Mouse (Mus musculus) hindbrain, embryonic 10.5 days (tissue): Measurements from ENCODE around the gene Fcna. TPM values are rescaled to one million over a fixed set of nuclear protein-coding genes. Genes with fewer than 3 reads are reported as not detected.

Experiments
- DNase-seq: peaks from one replicate; pipeline ENCODE4 v3.0.0-alpha.2; 2017; ENCODE audit warnings: low spot score
- H3K27ac ChIP-seq: fragments of 300-500 bp; sonication (generic); 2 replicates; pipeline ENCODE4 v1.5.1; 2016; ENCODE audit warnings: mild to moderate bottlenecking, moderate library complexity
- H3K27me3 ChIP-seq: fragments of 300-500 bp; sonication (generic); 2 replicates; pipeline ENCODE4 v1.6.1; 2016; ENCODE audit warnings: mild to moderate bottlenecking; ENCODE audit not compliant: poor library complexity, insufficient read depth, severe bottlenecking
- H3K36me3 ChIP-seq: fragments of 300-500 bp; sonication (generic); 2 replicates; pipeline ENCODE4 v1.6.1; 2016; ENCODE audit warnings: mild to moderate bottlenecking, moderate library complexity
- H3K4me1 ChIP-seq: fragments of 300-500 bp; sonication (generic); replicated peaks from 2 replicates; pipeline ENCODE4 v1.6.1; 2016; ENCODE audit warnings: mild to moderate bottlenecking
- H3K4me3 ChIP-seq: fragments of 300-500 bp; sonication (generic); 2 replicates; pipeline ENCODE4 v1.5.1; 2016; ENCODE audit warnings: mild to moderate bottlenecking, moderate library complexity
- H3K9me3 ChIP-seq: fragments of 300-500 bp; sonication (generic); 2 replicates; pipeline ENCODE4 v1.6.1; 2016; ENCODE audit warnings: mild to moderate bottlenecking, moderate library complexity
- WGBS: fragments of 180-500 bp; shearing (Covaris S2); methylation state at CpG from one replicate; pipeline ENCODE4 v1.1.7; 2016; 5-methylcytosine and 5-hydroxymethylcytosine counted together
- polyA plus RNA-seq: library from polyadenylated mRNA; unstranded; fragments of >200 nt; fragmentation: Nextera tagmentation; extraction: Ambion mirVana; gene quantifications from 2 replicates; pipeline ENCODE4 v1.2.1, GENCODE M21; 2016

Fcna gene
- polyA plus RNA-seq, 1 experiment from 2014 or later: 1.2 TPM

DNA sequence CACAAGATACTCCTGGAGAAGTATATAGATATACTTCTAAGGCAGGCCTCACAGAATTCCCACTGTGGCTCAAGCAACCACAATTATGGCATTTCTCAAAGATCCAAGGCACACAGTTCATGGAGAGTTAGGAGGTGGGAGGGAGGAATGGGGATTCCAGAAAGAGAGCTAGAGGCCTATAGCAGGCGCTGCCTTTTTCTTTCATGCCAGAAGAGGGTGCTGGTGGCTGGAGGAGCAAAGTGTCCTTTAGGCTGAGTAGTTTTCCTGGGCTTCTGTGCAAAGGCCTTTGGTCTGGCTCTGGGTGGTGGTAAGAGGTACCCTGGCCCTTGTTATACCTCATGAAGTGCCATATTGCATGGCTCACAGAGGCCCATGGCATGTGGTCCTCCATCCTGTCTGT, 6.2 kb upstream of the Fcna start:
- H3K27me3 ChIP-seq: no peaks in the 10 kb centered on the region
- H3K36me3 ChIP-seq: no peaks in the 10 kb centered on the region
- H3K27ac ChIP-seq: no peak overlapping the region
- no peak overlapping the region for H3K4me3 ChIP-seq
- H3K4me1 ChIP-seq: no peaks in the 10 kb centered on the region
- H3K9me3 ChIP-seq: no peaks in the 10 kb centered on the region
- DNase-seq: no peak
- 45% methylated on average over 1 of the region's 1 CpGs for WGBS

DNA sequence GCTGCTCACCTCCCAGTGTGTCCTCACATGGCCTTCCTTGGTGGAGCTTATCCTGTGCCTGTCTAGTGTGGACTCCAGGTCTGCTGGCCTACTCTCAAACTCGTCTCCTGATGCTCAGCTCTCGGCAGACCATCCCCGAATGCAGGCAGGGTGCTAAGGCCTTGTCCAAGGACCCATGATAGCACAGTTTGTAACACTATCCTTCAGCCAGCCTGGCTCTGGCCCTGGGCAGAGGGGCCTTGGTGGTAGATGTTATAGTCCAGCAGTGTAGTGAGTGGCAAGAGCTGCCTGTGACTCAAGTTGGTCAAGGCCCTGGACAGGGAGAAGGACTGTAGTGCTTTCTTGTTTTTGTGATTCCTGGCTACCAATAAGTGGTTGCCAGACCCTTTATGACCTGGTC, 5.8 kb upstream of the Fcna start:
- no peak overlapping the region for H3K27ac ChIP-seq
- 86% methylated on average over 3 of the region's 3 CpGs for WGBS
- H3K36me3 ChIP-seq: no peaks in the 10 kb centered on the region
- H3K4me3 ChIP-seq: no peak overlapping the region
- no peak for DNase-seq
- H3K4me1 ChIP-seq: peaks cover 4% of the 10 kb centered on the region
- H3K9me3 ChIP-seq: no peaks in the 10 kb centered on the region
- H3K27me3 ChIP-seq: no peaks in the 10 kb centered on the region

DNA sequence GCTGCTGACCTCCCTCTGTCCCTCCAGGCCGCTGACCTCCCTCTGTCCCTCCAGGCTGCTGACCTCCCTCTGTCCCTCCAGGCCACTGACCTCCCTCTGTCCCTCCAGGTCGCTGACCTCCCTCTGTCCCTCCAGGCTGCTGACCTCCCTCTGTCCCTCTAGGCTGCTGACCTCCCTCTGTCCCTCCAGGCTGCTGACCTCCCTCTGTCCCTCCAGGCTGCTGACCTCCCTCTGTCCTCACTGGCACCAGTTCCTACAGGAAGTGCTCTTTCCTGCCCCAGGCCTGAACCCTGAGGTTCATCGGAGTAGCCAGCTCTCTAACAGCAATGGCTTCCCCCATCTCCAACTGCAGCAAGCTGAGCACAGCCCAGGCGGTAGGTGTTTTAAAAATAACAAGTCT, 908 bp upstream of the Fcna start:
- H3K4me1 ChIP-seq: peaks cover 6% of the 10 kb centered on the region
- peaks cover 5% of the 10 kb centered on the region; the same call in 1 of the 2 replicates for H3K27me3 ChIP-seq
- no peak overlapping the region for H3K4me3 ChIP-seq
- H3K27ac ChIP-seq: 0 out of 2 replicates have a peak overlapping the region, but pooled peaks have one; percentile 8
- no peaks in the 10 kb centered on the region for H3K9me3 ChIP-seq
- no peaks in the 10 kb centered on the region for H3K36me3 ChIP-seq
- 37% methylated on average over 4 of the region's 4 CpGs for WGBS
- DNase-seq: no peak

DNA sequence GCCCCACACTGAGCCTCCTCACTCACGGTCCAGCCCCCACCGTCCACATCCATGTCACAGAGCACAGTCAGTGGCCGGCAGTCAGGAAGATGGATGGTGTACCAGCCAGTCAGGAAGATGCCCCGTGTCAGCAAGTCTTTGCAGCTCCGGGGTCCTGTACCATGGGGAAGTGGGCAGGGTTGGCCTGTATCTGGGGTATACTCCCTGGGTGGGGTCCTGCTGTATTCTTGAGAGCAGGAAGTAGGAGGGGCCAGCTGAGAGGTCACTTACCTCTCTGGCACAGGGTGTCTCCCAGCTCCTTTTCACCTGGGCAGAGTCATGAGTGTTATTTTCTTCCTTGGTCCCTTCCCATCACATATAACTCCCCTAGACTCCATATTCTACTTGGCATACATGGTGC, 1.8 kb downstream of the Fcna start:
- Histone ChIP-seq H3K9me3 (no peaks in the 10 kb centered on the region), H3K36me3 (no peaks in the 10 kb centered on the region), H3K4me1 (peaks cover 16% of the 10 kb centered on the region), H3K27me3 (peaks cover 8% of the 10 kb centered on the region; the same call in 1 of the 2 replicates), H3K27ac (no peak overlapping the region), H3K4me3 (no peak overlapping the region)
- no peak for DNase-seq
- 64% methylated on average over 5 of the region's 5 CpGs for WGBS

DNA sequence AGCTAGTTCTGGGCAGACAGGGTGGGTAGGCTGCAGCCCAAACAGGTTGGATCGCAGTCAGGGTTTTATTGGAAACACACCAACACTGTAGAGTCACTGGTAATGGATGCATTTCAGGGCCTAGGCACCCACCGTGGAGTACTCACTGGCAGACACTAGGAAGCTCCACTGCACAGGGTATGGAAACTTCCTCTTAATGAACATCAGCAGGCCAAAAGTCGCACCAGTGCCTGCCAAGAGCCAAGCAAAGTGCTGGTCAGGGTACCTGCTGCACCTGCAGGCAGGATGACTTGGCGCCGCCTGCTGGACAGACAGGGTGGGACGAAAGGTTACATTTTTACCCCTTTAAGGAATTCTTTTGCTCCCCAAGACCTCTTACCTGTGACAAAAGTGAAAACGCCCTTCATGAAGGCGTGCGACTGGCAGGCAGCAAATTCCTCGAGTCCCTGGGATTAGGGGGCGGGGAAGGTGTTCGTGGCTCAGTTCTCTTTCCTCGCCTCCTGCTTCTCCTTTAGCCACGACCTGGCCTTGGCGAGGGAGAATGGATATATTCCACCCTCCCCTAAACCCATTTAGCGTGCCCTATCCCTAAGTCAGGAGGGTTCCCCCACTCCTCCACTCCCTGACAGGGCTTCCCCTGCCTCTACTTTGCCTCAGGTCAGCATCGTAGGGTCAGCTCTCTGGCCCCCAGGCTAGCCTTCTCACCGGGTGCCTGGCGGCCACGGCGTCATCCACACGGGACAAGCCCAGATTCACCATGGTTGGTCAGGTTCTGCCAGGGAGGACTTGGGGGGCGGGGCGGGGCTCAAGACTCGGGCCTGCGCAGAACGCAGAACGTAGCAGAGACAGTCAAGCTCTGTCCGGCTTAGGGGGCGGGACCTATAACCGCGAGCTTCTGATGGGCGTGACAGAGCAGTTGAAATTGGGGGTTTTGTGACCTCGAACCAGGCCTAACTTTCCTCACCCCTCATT, 6.3 kb downstream of the Fcna start, which contains the start of gene Tmem141:
TSS of gene Tmem141 (minus strand) at position 777 of the 972 bp plus-strand sequence.
- no peaks in the 10 kb centered on the region for H3K36me3 ChIP-seq
- WGBS: 7% methylated on average over 34 of the region's 34 CpGs
- no peaks in the 10 kb centered on the region for H3K9me3 ChIP-seq
- H3K27ac ChIP-seq: peak within 1 kb of the TSS; percentile 80
- peaks cover 15% of the 10 kb centered on the region for H3K4me1 ChIP-seq
- DNase-seq: peak; percentile 83
- peak within 1 kb of the TSS; percentile 59 for H3K4me3 ChIP-seq
- H3K27me3 ChIP-seq: peaks cover 45% of the 10 kb centered on the region

DNA sequence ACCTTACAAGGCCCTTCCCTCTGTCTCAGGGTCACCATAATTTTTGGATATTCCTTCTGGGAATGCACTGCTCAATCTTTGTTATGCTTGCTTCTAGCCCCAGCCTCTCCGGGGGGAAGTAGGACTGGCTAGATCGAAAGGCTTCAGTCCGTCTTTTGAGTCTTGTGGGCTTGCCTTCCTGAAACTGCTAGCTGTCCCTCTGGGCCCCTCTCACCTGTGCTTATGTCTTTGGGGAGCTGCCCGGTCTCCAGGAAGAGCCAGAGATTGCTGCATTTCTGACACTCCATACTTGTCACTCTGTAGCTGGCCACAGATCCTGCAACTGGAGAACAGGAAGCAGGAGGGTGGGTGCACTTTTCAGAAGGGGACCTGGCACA, 7.0 kb downstream of the Fcna start:
- DNase-seq: no peak
- no peak overlapping the region for H3K4me3 ChIP-seq
- H3K27me3 ChIP-seq: peaks cover 49% of the 10 kb centered on the region
- peaks cover 20% of the 10 kb centered on the region for H3K4me1 ChIP-seq
- no peaks in the 10 kb centered on the region for H3K36me3 ChIP-seq
- no peak overlapping the region for H3K27ac ChIP-seq
- WGBS: 88% methylated on average over 4 of the region's 4 CpGs
- no peaks in the 10 kb centered on the region for H3K9me3 ChIP-seq

DNA sequence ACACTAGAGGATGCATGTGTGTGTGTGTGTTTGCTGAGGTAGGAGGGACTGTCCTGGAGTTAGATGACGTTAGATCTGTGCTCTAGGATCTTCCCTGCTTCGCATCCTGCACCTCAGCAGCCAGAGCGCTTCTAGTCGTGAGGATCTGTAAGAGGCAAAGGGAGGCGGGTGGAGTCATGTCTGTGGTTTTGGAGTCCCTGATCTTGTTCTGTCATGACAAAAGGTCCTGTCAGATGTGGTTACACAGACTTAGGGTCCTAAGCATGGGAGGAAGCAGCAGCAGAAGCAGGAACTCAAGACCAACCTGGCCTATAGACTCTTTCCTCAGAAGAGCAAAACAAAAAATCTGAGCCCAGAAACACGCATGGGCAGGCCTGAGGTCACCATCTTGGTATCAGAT, 7.4 kb downstream of the Fcna start:
- WGBS: 73% methylated on average over 6 of the region's 6 CpGs
- Histone ChIP-seq H3K27me3 (peaks cover 51% of the 10 kb centered on the region), H3K4me1 (peaks cover 20% of the 10 kb centered on the region), H3K9me3 (no peaks in the 10 kb centered on the region), H3K27ac (no peak overlapping the region), H3K36me3 (no peaks in the 10 kb centered on the region), H3K4me3 (no peak overlapping the region)
- DNase-seq: no peak

DNA sequence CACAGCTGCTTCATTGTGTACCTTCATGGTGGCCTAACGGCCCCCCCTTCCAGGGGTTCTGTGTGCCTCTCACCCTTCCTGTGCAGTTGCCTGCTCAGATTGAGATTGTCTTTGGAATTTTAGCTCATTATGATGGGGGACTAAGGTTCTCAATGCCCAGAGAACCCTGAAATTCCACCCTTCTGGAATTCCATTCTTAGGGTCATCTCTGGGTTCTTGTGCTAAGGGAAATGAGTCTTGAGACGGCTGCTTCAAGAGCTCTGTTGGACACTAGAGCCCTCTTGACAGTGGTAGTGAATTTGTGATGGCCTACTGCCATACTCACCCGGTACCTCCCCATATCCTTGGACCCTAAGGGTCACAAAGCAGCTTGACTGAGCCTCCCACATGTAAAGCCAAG, 10.3 kb downstream of the Fcna start, which contains the start of gene Ccdc183:
TSS of gene Ccdc183 (minus strand) at position 101 of the 400 bp plus-strand sequence.
- WGBS: 84% methylated on average over 3 of the region's 3 CpGs
- H3K4me3 ChIP-seq: peak within 1 kb of the TSS; percentile 18; the same call in 1 of the 2 replicates

DNA sequence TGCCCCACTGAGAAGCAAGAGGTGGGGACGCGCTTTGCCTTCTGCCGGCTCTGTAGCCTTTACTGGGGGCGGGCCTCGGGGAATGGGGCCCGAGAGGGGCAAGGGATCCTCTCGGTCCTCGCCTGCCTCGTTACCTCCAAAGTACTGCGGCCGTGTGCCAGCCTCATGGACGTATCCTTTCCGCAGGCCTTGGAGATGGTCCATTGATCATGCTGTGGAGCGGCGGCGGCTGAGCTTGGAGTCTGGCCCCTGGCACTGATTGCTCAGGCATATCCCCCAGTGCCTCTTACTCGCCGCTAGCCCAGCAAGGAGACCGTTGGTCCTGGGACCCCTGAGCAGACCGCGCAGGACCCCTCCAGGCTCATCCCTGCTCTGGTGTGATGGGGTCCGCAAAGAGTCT, 11.4 kb downstream of the Fcna start:
- no peak for DNase-seq
- H3K27me3 ChIP-seq: peaks cover 88% of the 10 kb centered on the region

More for the DNA sequence above, 10.3 kb downstream of the Fcna start, which contains the start of gene Ccdc183:
- peaks cover 76% of the 10 kb centered on the region for H3K27me3 ChIP-seq
- no peak for DNase-seq
- H3K9me3 ChIP-seq: no peaks in the 10 kb centered on the region
- no peaks in the 10 kb centered on the region for H3K36me3 ChIP-seq
- H3K4me1 ChIP-seq: peaks cover 20% of the 10 kb centered on the region
- no peak within 1 kb of the TSS for H3K27ac ChIP-seq

DNA sequence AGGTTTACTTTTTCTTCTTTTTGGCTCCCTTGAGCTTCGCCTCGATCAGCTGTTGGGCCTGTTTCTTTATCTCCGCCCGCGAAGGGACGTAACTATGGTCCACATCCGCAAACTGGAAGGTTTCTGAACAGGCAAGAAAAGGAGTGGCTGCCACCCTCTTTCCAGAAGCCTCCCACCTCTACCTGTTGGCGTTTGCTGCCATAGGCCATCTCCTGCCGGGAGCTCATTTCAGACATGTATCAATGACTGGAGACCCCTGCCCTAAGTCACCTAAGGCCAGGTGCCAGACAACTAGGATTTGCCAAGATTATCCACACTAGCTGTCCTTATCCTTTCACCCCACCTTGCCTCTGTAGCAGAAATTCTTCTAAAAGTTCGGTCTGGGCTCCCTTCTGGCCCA, 19.2 kb downstream of the Fcna start:
- Histone ChIP-seq H3K9me3 (no peaks in the 10 kb centered on the region), H3K4me1 (peaks cover 29% of the 10 kb centered on the region), H3K4me3 (peak overlapping the region; percentile 100), H3K27ac (peak overlapping the region; percentile 98), H3K27me3 (peaks cover 51% of the 10 kb centered on the region), H3K36me3 (peaks cover 14% of the 10 kb centered on the region)
- 72% methylated on average over 10 of the region's 10 CpGs for WGBS
- no peak for DNase-seq

More for the DNA sequence above, 11.4 kb downstream of the Fcna start:
- Histone ChIP-seq H3K4me1 (peaks cover 14% of the 10 kb centered on the region), H3K36me3 (no peaks in the 10 kb centered on the region), H3K4me3 (peak overlapping the region; percentile 18; the same call in 1 of the 2 replicates), H3K27ac (no peak overlapping the region), H3K9me3 (no peaks in the 10 kb centered on the region)
- WGBS: 25% methylated on average over 22 of the region's 22 CpGs

DNA sequence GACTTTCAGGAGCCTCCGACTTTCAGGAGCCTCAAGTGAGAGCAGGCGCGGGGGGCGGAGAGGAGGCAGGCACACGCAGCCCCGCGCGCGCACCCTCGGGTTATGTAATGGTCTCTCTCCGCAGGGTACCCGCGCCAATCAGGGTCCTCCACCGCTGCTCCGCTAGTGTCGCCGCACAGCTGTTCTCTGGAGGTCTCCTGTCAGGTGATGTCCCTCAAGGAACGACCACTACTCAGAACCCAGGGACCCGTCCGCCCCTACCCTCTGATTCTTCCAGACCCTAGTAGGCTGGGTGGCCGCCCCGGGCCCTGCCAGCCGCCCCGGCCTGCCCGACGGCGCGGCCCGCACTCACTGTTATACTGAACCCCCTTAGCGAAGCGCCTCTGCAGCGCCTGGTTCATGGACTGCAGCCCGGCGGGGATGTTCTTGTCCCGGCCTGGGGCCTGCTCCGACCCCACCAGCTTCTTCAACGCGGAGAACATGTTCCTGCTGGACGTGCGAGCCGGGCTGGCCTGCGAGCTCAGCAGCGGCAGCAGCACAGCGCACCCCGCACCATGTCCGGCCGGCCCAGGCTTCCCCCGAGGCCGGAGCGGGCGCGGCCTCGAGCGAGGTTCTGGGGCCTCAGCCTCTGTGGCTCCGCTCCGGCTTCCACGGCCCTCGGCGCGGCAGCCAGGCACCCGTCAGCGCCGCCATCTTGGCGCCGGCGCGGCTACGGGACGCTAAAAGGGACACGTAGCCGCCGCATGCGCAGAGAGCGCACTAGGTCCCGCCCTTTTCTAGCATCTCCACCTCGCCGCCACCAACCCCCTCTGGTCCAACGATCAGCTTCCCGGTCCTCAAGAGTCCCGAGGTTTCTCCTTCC, 19.8 kb downstream of the Fcna start, which contains the start of gene Rabl6:
TSS of gene Rabl6 (minus strand) at position 761 of the 862 bp plus-strand sequence.
- WGBS: under 1% methylated on average over 80 of the region's 80 CpGs
- peak; percentile 89 for DNase-seq
- peaks cover 29% of the 10 kb centered on the region for H3K4me1 ChIP-seq
- no peaks in the 10 kb centered on the region for H3K9me3 ChIP-seq
- peaks cover 21% of the 10 kb centered on the region for H3K36me3 ChIP-seq
- H3K4me3 ChIP-seq: peak within 1 kb of the TSS; percentile 100
- H3K27me3 ChIP-seq: peaks cover 44% of the 10 kb centered on the region
- H3K27ac ChIP-seq: peak within 1 kb of the TSS; percentile 98

DNA sequence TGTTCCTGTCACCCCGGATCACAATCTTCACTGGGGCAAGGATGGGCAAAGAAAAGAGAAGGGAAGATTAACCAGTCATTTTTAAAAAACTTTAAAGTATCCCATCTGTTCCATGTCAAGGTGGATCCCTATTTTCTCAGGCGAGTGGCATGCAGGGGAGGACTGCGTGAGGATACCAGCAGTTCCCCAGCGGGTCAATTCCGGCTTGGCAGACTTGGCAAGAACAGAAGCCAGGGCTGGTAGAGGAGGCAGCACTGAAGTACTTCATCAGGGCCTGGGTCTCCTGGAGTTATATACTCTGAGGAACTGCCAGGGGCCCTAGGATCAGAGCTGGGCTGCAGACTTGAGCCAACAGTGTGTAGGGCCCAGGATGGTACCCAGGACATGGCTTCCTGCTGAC, 25.3 kb downstream of the Fcna start:
- DNase-seq: no peak
- 90% methylated on average over 5 of the region's 5 CpGs for WGBS
- Histone ChIP-seq H3K4me1 (peaks cover 17% of the 10 kb centered on the region), H3K4me3 (no peak overlapping the region), H3K27ac (no peak overlapping the region), H3K9me3 (no peaks in the 10 kb centered on the region), H3K36me3 (peaks cover 76% of the 10 kb centered on the region), H3K27me3 (no peaks in the 10 kb centered on the region)
